Mouse (Mus musculus): Measurements from ENCODE around the gene Efna1. TPM values are rescaled to one million over a fixed set of nuclear protein-coding genes. Genes with fewer than 3 reads are reported as not detected.
A peak's percentile ranks its signal among the peaks of the same experiment; 100 is the strongest.

Efna1 gene
- total RNA-seq (2017): 0.38 to 0.39 TPM in 2 of 3 replicates, not detected in the other

DNA sequence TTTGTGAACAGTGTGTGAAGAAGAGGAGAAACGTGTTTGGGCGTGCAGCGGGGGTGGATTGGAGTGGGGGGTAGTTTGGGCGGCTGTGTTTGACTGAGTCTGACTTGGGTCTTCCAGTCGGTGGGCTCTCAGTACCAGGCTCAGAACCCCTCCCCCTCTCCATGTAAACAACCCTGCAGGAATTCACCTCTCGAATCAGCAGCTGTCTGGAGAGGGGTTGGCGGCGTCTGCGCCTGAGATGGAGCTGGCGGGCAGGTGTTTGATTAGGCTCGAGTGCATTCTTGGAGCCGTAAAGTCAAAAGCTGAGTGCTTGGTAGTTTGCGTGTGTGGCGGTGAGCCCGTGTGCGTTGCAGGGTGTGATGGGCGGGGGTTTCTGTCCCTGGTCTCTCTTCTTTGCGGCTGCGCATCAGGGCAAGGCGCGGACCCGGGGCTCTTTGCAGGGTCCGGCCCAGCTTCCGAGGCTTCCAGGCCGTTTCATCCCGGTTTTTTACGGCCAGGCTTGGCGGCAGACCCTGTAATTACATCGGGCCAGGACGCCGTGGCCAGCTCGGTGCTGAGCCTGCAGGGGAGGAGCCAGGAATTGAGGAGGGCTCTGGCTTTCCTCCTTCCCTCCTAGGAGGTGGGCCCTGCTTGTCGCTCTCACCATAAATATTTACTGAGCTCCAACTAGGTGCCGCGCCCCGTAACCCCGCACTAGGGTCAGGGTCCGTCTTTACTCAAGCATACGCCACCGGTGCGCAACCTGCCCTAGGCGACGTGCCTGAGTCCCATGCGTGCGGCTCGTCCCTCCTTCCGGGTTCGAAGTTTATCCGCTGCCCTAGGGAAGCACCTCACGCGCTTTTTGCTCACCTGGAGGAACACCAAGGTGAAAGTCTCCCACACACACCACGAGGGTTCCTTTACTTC lies at the start of gene Efna1:
TSS of gene Efna1 (minus strand) at position 537 of the 906 bp plus-strand sequence.
- ATAC-seq (replicated peaks; ENCODE audit: insufficient number of reproducible peaks, low FRiP score, low TSS enrichment, poor library complexity, severe bottlenecking): no peak

DNA sequence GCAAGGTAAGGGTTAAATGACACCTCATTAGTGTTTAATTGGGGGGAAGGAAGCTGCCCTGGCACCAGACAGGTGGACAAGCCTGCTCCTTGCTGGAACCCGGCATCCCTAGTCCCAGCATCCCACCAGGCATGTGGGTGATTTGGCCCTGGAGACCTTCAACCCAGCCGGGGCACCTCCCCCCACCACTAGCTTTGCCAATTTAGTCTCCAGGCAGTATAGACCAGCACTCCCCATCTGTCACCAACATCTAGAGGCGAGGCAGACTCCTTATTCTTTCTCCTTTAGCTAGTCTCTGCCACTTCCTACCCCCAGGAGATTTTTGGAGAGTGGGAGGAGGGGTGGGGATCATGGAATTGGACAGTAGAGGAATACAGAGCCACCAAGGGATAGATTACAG lies 49.4 kb upstream of the Efna1 start:
- no peak for ATAC-seq (replicated peaks; ENCODE audit: insufficient number of reproducible peaks, low FRiP score, low TSS enrichment, poor library complexity, severe bottlenecking)

DNA sequence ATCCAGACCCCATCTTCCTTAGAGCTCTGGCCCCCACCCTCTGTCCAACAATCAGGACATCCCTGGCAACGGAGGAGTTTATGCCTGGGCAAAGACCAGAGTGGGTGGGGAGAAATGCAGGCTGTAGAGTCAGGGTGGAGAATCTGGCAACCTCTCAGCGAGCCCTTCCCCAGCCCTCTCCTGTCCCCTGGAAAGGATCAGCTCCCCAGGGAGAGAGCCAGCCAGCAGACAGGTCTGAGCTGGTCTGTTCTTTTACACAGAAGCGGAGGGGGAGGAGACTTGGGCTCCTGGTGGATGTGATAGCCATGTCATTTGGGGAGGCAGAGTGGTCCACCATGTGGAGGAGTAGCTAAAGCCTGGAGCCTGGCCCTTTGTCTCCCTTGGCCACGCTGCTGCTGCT lies 47.7 kb upstream of the Efna1 start:
- ATAC-seq (replicated peaks; ENCODE audit: insufficient number of reproducible peaks, low FRiP score, low TSS enrichment, poor library complexity, severe bottlenecking): no peak

DNA sequence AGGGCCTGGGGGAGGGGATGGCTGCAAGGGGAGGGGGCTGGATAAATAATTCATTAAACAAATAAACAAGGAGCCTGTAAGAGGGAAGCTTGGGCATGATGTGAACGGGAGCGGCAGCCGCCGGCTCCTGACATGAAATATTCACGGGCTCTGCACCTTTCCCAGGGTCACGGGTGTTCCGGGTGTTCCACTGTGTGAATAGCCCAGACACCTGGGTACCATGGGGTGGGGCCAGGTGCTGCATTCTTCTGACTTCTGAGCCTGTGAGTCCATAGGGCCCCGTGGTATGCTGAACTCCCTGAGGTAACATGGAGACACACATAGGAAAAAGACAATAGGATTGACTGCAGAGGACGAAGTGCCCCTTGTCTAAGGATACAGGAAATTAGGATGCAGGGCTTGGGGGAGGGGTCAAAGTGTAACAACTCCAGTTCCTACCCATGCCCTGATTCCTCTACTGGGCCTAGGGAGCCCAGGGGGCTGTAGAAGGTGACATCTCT lies 46.5 kb upstream of the Efna1 start:
- no peak for ATAC-seq (replicated peaks; ENCODE audit: insufficient number of reproducible peaks, low FRiP score, low TSS enrichment, poor library complexity, severe bottlenecking)

DNA sequence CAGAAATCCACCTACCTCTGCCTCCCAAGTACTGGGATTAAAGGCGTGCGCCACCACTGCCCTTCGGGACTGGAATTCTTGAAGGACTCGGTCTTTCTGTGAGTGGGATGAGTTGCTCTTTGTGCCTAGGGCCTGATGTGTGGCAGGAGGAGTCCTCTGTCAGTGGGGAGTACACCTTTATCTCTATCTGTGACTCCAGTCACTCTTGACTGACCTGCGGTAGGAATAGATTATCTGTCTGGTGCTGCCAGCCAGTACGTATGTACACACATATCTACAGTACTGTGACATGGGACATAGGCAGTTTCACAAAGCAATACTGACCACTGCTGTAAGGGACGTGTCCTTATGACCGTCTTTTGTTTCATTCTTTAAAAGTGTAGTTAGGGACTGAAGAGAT lies 44.9 kb upstream of the Efna1 start:
- no peak for ATAC-seq (replicated peaks; ENCODE audit: insufficient number of reproducible peaks, low FRiP score, low TSS enrichment, poor library complexity, severe bottlenecking)

DNA sequence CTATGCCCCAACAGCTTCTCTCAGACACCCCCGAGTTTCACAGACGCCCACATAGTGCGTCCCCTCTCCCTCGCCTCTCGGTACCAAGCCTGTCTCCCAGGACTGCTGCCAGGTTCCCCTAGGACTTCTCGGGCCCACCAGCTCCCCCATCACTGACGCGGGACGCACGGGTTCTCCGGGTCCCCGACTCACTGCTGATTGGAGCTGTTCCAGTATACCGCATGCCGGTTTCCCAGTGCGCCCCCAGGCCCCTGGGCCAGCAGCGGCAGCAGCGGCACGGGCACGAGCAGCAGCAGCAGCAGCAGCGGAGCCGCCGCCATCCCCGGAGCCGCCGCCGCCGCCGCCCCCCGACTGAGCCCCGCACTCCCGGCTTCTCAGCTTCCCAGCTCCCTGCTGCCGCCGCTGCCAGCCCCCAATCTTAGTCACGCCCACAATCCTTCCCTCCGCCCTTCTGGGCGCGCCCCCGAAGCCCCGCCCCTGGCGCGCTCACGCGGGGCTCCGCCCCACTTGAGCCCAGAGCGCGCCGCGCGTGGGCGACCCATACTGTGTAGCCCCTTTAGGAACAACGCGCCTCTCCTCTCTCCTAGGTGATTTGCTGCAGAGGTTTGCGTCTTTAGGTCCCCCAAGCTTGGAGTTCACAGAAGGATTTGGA lies 41.7 kb upstream of the Efna1 start, which contains the start of gene Efna3:
TSS of gene Efna3 (minus strand) at position 452 of the 652 bp plus-strand sequence.
- no peak for ATAC-seq (replicated peaks; ENCODE audit: insufficient number of reproducible peaks, low FRiP score, low TSS enrichment, poor library complexity, severe bottlenecking)

DNA sequence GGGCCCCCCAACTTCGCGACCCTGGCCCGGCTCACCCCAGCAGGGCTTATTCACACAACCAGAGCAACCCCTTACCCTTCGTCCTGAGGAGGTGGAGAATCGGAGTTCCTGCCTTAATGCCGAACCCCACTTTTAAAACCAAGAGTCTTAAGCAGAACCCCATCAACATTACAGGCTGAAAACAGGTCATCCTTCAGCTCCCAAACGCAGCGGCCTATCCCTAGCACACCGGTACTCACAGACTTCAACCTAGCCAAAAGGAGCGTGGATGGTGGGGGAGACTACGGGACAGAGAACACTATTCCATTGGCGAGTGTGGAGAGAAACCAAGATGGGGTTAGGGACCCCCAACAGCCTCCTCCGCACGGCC lies 41.2 kb upstream of the Efna1 start:
- ATAC-seq (replicated peaks; ENCODE audit: insufficient number of reproducible peaks, low FRiP score, low TSS enrichment, poor library complexity, severe bottlenecking): no peak

DNA sequence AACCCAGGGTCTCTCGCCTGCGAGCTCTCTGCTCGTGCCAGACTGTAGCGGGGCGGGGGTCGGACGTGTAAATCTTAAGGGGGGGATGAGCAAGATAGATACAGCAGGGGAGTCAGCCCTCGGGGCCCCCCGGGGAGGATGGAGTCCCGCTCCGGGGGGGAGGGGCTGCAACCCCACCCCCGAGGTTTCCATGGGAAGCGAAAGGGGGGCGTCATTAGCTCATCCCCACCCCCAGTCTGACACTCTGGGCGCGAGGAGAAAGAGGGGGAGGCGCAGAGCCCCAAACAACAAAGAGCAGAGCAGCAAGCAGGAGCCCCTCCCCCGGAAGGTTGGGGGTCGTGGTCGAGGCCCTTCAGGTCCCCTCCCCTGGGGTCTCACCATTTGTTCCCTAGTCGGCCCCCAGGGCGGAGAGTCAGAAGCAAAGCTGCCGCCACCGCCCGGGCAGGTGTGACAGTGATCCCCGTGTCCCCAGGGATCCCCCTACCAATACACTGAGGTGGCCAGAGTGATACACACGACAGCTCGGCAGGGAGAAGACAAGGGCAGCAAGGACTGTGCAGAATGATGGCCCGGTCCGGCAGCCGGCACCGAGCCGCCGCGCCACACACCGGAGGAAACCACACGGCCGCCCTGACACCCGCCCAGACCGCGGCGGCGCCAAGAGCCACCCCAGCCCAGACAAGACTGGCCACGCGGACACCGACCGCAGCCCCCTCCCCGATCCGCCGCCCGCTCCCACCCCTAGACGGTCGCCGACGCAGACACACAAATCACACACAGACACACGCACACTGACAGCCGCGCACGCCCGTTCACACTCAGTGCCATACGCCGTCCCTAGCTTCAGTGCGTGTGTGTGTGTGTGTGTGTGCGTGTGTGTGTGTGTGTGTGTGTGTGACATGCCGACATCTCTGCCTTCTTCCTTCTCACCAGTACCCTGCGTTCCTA lies 40.5 kb upstream of the Efna1 start:
- ATAC-seq (replicated peaks; ENCODE audit: insufficient number of reproducible peaks, low FRiP score, low TSS enrichment, poor library complexity, severe bottlenecking): no peak

DNA sequence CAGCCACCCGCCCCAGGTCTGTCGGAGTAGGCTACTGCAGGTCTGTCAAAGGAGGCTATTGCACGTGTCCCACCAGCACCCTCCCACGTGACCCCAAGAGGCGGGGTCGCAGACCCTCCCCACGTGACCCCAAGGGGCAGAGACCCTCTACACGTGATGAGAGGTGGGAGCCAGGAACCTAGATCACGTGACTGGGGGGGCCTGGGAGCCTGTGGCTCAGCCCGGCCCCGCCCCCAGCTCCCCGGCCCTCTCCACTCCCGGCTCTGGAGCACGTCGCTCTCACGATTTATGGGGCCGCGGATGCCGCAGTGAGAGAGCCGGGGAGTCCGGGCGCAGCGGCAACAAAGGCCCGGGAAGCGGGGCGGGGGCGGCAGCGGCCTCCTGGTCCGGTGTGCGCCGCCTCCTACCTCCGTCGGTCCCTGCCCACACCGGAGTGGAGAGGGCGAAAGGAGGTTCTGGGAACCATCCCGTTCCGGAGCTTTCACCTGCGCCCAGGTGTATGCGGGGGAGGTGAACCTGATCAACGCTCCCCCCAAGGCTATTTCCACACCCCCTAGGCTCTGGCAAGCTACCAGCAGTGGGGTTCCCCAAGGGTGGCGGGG lies 39.7 kb upstream of the Efna1 start:
- no peak for ATAC-seq (replicated peaks; ENCODE audit: insufficient number of reproducible peaks, low FRiP score, low TSS enrichment, poor library complexity, severe bottlenecking)

DNA sequence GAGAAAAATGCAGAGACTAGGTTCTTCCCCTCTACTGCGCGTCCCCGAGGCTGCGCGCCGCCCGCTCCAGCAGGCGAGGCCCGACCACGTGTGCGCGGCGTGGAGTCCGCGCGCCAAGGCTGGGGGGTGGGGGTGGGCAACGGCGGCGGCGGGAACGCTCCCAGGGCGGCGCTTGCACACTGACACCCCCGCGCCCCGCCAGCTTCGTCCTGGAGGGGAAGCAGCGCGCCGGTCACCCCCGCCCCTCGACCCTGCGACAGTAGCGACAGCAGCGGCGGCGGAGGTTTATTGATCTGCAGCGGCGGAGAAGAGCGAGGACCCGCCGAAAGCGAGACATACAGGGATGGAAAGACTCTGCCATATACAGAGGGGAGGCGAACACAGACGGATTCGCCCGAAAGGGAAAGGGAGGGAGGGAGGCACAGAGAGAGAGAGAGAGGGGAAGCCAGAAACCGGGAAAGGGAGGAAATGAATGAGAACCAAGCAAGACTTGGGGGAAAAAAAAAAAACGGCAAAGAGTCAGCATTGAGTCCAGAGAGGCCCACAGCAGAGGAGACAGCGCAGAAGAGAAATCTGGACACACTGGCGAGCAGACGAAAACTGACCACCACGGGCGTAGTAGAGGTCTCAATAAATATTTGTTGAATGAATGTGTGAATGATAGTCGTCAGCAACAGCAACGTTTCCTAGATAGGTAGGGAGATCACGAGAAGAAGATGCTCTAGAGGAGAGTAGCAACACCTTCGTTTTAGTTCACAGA lies 38.8 kb upstream of the Efna1 start:
- no peak for ATAC-seq (replicated peaks; ENCODE audit: insufficient number of reproducible peaks, low FRiP score, low TSS enrichment, poor library complexity, severe bottlenecking)

DNA sequence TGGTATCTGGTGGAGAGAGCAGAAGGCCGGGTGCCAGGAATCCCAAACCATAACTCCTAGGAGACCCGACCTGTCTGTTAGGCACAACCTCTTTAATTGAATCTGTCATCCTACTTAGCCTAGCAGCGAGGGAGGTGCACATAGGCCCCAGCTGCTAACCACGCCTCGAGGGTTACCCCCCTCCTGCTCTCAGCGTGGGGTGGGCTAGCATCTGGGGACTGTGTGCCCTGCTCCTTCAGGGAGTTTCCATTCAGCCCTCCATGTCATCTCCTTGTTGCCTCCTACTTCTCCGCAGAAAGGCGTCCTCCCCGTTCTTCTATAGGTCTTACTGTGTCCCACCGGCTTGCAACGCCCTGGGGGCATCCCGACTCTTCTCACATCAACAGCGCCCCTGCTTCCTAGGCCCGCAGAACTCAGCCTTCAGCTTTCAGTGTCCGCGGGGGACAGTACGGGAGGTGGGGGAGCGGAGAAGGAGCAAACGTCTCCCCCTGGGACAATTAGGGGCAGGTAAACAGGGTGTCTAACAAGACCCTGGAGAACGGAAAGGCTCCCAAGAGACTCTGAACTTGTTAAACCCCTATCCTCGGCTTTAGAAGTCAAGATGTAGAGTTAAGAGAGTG lies 38.1 kb upstream of the Efna1 start:
- no peak for ATAC-seq (replicated peaks; ENCODE audit: insufficient number of reproducible peaks, low FRiP score, low TSS enrichment, poor library complexity, severe bottlenecking)

DNA sequence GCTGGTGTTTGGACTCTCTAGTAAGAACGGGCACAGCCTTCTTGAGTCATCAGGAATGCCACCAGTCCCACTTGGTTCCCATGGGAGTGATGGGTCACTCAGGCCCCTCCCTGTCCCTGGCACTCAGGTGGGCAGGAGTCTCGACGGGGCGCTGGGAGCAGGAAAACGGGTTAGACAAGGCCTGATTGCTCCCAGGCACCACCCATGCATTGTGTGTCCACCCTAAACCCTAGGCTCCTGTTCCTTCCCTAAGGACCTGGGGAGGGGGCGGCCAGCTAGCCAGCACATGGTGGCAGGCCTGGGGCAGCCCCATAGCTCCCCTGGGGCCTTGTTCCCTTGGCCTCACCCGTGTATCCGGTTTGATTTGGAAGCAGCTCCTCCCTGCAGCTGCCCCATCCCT lies 37.4 kb upstream of the Efna1 start:
- ATAC-seq (replicated peaks; ENCODE audit: insufficient number of reproducible peaks, low FRiP score, low TSS enrichment, poor library complexity, severe bottlenecking): no peak

DNA sequence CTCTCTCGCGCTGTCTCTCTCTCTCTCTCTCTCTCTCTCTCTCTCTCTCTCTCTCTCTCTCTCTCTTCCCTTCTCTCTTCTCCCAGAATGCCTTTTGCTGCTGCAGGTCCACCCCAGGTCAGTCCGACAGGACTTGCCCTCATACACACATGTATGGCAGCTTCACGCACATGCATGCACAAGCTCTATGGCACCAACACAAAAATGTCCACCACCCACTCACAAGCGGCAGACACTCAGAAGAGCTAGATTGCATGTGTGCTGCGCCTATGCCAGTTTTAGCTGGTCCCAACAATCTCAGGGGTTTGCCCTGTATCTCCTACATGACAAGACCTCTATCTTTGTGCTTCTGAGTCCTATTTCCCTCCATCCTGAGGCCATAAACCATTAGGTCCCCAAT lies 36.3 kb upstream of the Efna1 start:
- no peak for ATAC-seq (replicated peaks; ENCODE audit: insufficient number of reproducible peaks, low FRiP score, low TSS enrichment, poor library complexity, severe bottlenecking)

DNA sequence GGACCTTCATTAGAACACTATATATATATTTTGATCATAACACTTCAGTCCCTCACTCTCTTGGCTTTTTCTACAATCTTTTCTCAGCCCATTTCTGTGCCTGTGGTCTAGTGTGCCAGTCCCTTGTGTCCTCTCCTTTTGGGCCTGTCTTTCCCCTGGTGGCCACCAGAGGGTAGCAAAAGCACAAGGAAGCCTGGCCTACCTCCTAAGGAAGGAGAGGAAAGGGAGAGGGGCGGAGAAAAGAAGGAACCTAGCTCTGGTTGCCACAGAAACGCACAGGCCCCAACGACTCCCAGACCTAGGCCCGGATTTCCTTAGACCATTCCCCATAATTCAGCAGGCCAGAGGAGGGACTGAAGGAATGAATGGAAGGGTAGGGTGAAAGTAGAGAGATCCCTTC lies 35.9 kb upstream of the Efna1 start:
- peak; percentile 58; the same call in 1 of the 2 replicates for ATAC-seq (replicated peaks; ENCODE audit: insufficient number of reproducible peaks, low FRiP score, low TSS enrichment, poor library complexity, severe bottlenecking)

DNA sequence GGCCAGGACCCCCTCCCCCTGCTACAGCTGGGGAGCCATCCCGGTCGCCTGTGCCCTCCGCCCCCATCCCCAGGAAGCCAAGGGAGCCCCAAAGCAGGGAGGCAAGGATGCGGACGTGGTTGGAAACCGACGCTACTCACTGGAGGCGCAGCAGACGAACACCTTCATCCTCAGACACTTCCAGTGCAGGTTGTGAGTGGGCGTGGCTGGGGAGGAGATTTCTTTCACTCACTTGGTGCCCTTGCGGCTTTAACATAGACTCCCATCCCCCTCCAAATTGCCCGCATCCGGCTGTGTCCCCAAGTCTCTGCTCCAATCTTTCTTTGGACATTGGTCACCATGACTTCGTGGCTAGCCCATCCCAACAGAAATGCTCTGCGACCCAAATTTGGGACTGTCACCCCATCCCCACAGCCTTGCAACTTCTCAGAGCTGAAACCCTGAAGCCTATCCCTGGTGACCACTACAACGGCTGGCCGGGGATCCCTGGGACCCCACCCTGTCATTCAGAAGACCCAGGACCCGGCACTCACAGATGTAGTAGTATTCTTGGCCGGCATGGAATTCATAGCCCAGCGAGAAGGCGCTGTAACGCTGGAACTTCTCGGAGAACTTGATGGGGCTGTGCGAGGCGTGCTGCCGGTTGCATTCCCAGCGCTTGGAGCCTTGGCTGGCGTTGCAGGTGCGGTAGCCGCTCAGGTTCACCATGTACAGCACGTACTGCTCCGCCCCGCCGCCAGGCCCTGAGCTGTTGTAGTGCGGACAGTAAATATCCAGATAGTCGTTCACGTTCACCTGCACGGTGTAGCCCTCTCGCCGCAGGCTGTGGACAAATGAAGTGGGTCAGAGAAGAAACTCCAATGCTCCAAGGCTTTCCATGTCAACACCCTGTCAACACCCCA lies 35.2 kb upstream of the Efna1 start:
- ATAC-seq (replicated peaks; ENCODE audit: insufficient number of reproducible peaks, low FRiP score, low TSS enrichment, poor library complexity, severe bottlenecking): no peak

DNA sequence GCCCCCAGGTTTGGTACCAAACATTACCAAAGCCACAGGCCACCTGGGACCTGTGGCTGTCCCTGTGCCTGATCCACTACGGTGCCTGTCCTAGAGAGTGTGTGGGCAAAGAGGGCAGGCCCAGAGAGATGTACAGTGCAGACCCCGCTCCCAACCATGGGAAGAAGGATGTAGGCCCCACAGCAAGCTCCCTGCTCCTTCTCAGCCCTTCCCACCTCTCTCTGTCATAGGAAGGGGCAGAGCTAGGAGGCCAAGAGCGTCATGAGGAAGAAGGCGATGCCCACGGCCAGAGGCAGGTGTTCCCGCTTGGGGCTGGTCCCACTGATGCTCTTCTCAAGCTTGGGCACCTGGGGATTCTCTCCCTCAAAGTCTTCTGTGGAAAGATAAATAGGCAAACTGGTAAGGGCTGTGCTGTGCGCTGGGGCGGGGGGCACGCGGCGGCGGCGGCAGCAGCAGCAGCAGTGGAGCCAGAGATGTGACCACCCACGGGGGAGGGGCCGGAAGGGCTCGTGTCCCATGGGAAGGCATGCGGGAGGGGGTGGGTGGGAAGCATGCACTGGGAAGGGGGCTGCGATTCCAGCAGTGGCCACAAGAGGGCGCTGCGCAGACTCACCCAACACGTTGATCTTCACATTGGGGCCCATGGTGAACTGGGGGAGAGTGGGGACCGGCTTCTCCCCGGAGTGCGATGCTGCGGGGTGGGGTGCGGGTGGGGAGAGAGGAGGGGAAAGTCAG lies 34.4 kb upstream of the Efna1 start:
- ATAC-seq (replicated peaks; ENCODE audit: insufficient number of reproducible peaks, low FRiP score, low TSS enrichment, poor library complexity, severe bottlenecking): 0 out of 2 replicates have a peak, but pooled peaks have one; percentile 36
